Mouse (Mus musculus) heart, embryonic 16.5 days (tissue): ENCODE measurements around the gene Pgk1. TPM values are rescaled to one million over a fixed set of nuclear protein-coding genes. Genes with fewer than 3 reads are reported as not detected.

Experiments
- ATAC-seq: fragments of 200-750 bp; cut with Nextera tagmentation; replicated peaks from 2 replicates; pipeline ENCODE4 v1.8.0; 2017; ENCODE audit warnings: moderate number of reproducible peaks; ENCODE audit not compliant: insufficient read depth, low FRiP score; ENCODE audit errors: extremely low read depth
- H3K27ac ChIP-seq: fragments of 300-500 bp; sonication (generic); 2 replicates; pipeline ENCODE4 v1.5.1; 2014; ENCODE audit warnings: mild to moderate bottlenecking, low read length, control low read depth, moderate library complexity
- H3K27me3 ChIP-seq: fragments of 300-500 bp; sonication (generic); 2 replicates; pipeline ENCODE4 v1.6.1; 2014; ENCODE audit warnings: low read length, mixed read lengths; ENCODE audit not compliant: control insufficient read depth, insufficient read depth
- H3K36me3 ChIP-seq: fragments of 300-500 bp; sonication (generic); 2 replicates; pipeline ENCODE4 v1.6.1; 2014; ENCODE audit not compliant: control insufficient read depth, insufficient read depth
- H3K4me1 ChIP-seq: fragments of 300-500 bp; sonication (generic); 2 replicates; pipeline ENCODE4 v1.6.1; 2014; ENCODE audit warnings: low read length, mixed read lengths; ENCODE audit not compliant: control insufficient read depth, insufficient read depth
- H3K4me2 ChIP-seq: fragments of 300-500 bp; sonication (generic); 2 replicates; pipeline ENCODE4 v1.6.1; 2014; ENCODE audit warnings: low read depth, mild to moderate bottlenecking, control low read depth, low read length
- H3K4me3 ChIP-seq: fragments of 300-500 bp; sonication (generic); 2 replicates; pipeline ENCODE4 v1.5.1; 2014; ENCODE audit warnings: mild to moderate bottlenecking, control low read depth, low read length
- H3K9ac ChIP-seq: fragments of 300-500 bp; sonication (generic); 2 replicates; pipeline ENCODE4 v1.6.1; 2014; ENCODE audit warnings: low read length, control low read depth
- H3K9me3 ChIP-seq: fragments of 300-500 bp; sonication (generic); replicated peaks from 2 replicates; pipeline ENCODE4 v1.6.1; 2016; ENCODE audit warnings: low read length; ENCODE audit not compliant: control insufficient read depth
- WGBS: fragments of 180-500 bp; shearing (Covaris S2); extraction: QIAGEN DNeasy Blood & Tissue Kit; methylation state at CpG from one replicate; pipeline ENCODE4 v1.1.7; 2014; 5-methylcytosine and 5-hydroxymethylcytosine counted together
- polyA plus RNA-seq: library from polyadenylated mRNA; unstranded; fragments of >200 nt; fragmentation: Nextera tagmentation; extraction: Ambion mirVana; gene quantifications from 2 replicates; pipeline ENCODE4 v1.2.1, GENCODE M21; 2015

Gene Pgk1
- polyA plus RNA-seq, 1 experiment from 2014 or later, result 585 TPM

DNA sequence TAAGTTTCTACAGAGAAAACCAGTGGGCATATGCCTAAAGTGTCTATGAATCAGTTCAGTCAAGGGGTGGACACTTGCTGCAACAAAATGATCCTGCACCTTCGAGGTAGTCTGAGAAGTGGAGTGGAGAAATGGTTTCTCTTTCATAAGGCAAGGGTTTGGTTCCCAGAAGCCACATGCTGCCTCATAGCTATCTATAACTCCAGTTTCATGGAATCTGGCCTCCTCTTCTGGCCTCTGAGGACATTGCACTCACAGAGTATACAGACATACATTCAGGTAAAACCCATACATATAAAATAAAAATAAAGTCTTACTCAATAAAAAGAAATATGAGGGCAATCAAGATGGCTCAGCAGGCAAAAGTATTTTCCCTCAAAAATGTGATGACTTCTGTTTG, 21.8 kb upstream of the Pgk1 start:
- no peak overlapping the region for H3K4me2 ChIP-seq
- H3K4me1 ChIP-seq, result no peaks in the 10 kb centered on the region
- H3K27ac ChIP-seq, result no peak overlapping the region
- no peak overlapping the region for H3K4me3 ChIP-seq
- H3K36me3 ChIP-seq, result no peaks in the 10 kb centered on the region
- no peak overlapping the region for H3K9ac ChIP-seq
- WGBS, result 83% methylated on average over 1 of the region's 1 CpGs
- H3K27me3 ChIP-seq, result no peaks in the 10 kb centered on the region
- no peaks in the 10 kb centered on the region for H3K9me3 ChIP-seq
- ATAC-seq, result no peak

DNA sequence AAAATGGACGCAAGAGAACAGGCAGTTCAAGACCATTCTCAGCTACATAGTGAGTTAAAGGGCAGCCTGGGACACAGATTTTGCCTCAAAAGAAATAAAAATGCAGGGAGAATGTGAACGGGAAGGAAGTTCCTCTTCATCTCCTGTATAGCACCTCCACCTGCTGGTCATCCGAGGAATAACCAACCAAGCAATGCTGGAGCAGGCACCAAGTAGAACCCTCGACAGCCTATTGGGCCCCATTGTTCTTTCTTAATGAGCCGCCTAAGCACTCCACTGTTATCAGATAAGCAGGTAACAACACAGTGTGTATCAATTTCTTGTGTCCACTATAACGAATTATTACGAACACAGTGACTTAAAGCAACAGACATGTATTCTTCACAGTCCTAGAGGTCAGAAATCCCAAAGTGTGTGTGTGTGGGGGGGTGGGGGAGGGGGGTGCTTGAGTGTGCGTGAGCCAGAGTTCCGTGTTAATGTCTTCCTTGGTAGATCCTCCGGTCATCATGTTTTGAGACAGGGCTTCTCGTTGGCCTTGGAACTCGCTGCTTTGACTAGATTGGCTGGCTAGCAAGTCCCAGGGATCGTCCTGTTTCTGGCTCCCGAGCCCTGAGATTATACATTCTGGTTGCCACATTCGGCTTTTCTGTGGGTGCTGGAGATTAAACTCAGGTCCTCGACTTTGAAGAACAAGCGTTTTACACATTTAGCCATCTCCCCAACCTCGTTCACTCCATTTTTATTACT, 15.6 kb upstream of the Pgk1 start:
- H3K4me2 ChIP-seq, result peak overlapping the region; percentile 63

DNA sequence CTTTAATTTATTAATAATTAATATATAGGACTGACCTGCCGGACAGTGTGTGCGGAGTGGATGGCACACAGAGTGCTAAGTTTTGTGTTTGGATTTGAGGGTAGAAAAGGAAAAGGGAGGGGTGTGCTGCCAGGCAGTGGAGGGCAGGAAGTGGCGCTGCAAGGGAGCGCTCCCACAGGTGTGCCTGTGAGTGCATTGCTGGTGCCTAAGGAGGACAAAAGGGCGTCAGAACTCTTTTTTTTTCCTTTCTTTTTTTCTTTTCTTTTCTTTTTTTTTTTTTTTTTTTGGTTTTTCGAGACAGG, 15.1 kb upstream of the Pgk1 start:
- no peak; the same call in 1 of the 2 replicates for ATAC-seq
- H3K4me2 ChIP-seq, result peak overlapping the region; percentile 63
- no peaks in the 10 kb centered on the region for H3K9me3 ChIP-seq
- WGBS, result 48% methylated on average over 4 of the region's 6 CpGs
- H3K27ac ChIP-seq, result no peak overlapping the region
- H3K4me3 ChIP-seq, result peak overlapping the region; percentile 45
- H3K27me3 ChIP-seq, result no peaks in the 10 kb centered on the region
- H3K9ac ChIP-seq, result peak overlapping the region; percentile 54
- no peaks in the 10 kb centered on the region for H3K36me3 ChIP-seq
- H3K4me1 ChIP-seq, result no peaks in the 10 kb centered on the region

More for the DNA sequence above, 15.6 kb upstream of the Pgk1 start:
- no peak overlapping the region; the same call in 1 of the 2 replicates for H3K27ac ChIP-seq
- ATAC-seq, result peak; percentile 55; the same call in 1 of the 2 replicates
- H3K9ac ChIP-seq, result peak overlapping the region; percentile 54
- no peaks in the 10 kb centered on the region for H3K9me3 ChIP-seq
- H3K4me3 ChIP-seq, result peak overlapping the region; percentile 45
- WGBS, result 19% methylated on average over 18 of the region's 18 CpGs
- H3K36me3 ChIP-seq, result no peaks in the 10 kb centered on the region
- H3K4me1 ChIP-seq, result no peaks in the 10 kb centered on the region
- no peaks in the 10 kb centered on the region for H3K27me3 ChIP-seq

GRCm38 (mm10) chrX:106176331-106176730, 10.6 kb upstream of the Pgk1 start:
- ATAC-seq, result no peak
- WGBS, result 58% methylated on average over 9 of the region's 9 CpGs
- H3K27ac ChIP-seq, result no peak overlapping the region
- H3K9ac ChIP-seq, result no peak overlapping the region
- H3K4me2 ChIP-seq, result no peak overlapping the region
- H3K4me1 ChIP-seq, result no peaks in the 10 kb centered on the region
- H3K27me3 ChIP-seq, result no peaks in the 10 kb centered on the region
- H3K9me3 ChIP-seq, result no peaks in the 10 kb centered on the region
- no peaks in the 10 kb centered on the region for H3K36me3 ChIP-seq
- H3K4me3 ChIP-seq, result no peak overlapping the region

GRCm38 (mm10) chrX:106184279-106184678, 2.6 kb upstream of the Pgk1 start:
- H3K27ac ChIP-seq, result no peak overlapping the region
- no peak overlapping the region for H3K9ac ChIP-seq
- no peak overlapping the region for H3K4me2 ChIP-seq
- no peak overlapping the region for H3K4me3 ChIP-seq
- no peaks in the 10 kb centered on the region for H3K9me3 ChIP-seq
- H3K4me1 ChIP-seq, result peaks cover 8% of the 10 kb centered on the region; the same call in 1 of the 2 replicates
- WGBS, result 23% methylated on average over 4 of the region's 4 CpGs
- no peak for ATAC-seq
- no peaks in the 10 kb centered on the region for H3K27me3 ChIP-seq
- no peaks in the 10 kb centered on the region for H3K36me3 ChIP-seq

- no peaks in the 10 kb centered on the region for H3K36me3 ChIP-seq
- no peaks in the 10 kb centered on the region for H3K27me3 ChIP-seq
- H3K9ac ChIP-seq, result peak overlapping the region; percentile 34; the same call in 1 of the 2 replicates
- no peaks in the 10 kb centered on the region for H3K9me3 ChIP-seq
- H3K27ac ChIP-seq, result peak overlapping the region; percentile 95
- peak overlapping the region; percentile 52; the same call in 1 of the 2 replicates for H3K4me2 ChIP-seq
- no peak overlapping the region for H3K4me3 ChIP-seq
- 20% methylated on average over 5 of the region's 5 CpGs for WGBS
- peak; percentile 28; the same call in 1 of the 2 replicates for ATAC-seq
- H3K4me1 ChIP-seq, result peaks cover 8% of the 10 kb centered on the region; the same call in 1 of the 2 replicates
These were observed 1.2 kb upstream of the Pgk1 start for GRCm38 (mm10) chrX:106185706-106186105.

- Histone ChIP-seq H3K9ac (peak overlapping the region; percentile 79), H3K9me3 (no peaks in the 10 kb centered on the region), H3K4me1 (peaks cover 10% of the 10 kb centered on the region; the same call in 1 of the 2 replicates), H3K4me2 (peak overlapping the region; percentile 75), H3K27ac (peak overlapping the region; percentile 89), H3K36me3 (0 out of 2 replicates have a peak, but pooled peaks cover 2% of the 10 kb centered on the region), H3K27me3 (no peaks in the 10 kb centered on the region), H3K4me3 (peak overlapping the region; percentile 74)
- no peak for ATAC-seq
- 18% methylated on average over 12 of the region's 12 CpGs for WGBS
These were observed 837 bp downstream of the Pgk1 start for GRCm38 (mm10) chrX:106187737-106188136.

- Histone ChIP-seq H3K4me1 (peaks cover 10% of the 10 kb centered on the region; the same call in 1 of the 2 replicates), H3K36me3 (0 out of 2 replicates have a peak, but pooled peaks cover 2% of the 10 kb centered on the region), H3K27ac (peak overlapping the region; percentile 89), H3K9me3 (no peaks in the 10 kb centered on the region), H3K27me3 (no peaks in the 10 kb centered on the region), H3K4me2 (peak overlapping the region; percentile 75), H3K4me3 (peak overlapping the region; percentile 74), H3K9ac (peak overlapping the region; percentile 79)
- no peak for ATAC-seq
- WGBS, result 33% methylated on average over 5 of the region's 5 CpGs
These were observed 2.5 kb downstream of the Pgk1 start for GRCm38 (mm10) chrX:106189356-106189755.

DNA sequence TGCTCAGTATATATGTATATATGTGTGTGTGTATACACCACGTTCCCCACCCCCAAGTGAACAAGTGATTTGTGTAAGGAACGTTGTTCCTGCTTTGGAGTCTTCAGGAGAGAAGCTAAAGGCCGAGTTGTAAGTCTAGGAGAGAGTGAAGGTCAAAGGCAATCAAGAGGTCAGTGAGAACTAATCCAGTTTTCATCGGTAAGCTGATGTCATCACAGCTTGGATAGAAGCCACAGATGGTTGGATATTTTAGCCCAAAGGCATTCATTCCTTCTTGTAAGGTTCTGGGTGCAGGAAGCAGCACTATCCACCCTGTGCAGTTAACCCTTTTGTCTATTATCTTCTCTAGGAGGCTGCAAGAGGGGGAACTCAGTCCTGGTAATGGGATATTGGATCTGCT, 3.2 kb downstream of the Pgk1 start:
- peak overlapping the region; percentile 79 for H3K9ac ChIP-seq

More for the DNA sequence above, 3.2 kb downstream of the Pgk1 start:
- Histone ChIP-seq H3K4me3 (peak overlapping the region; percentile 74), H3K27me3 (no peaks in the 10 kb centered on the region), H3K4me1 (peaks cover 10% of the 10 kb centered on the region; the same call in 1 of the 2 replicates), H3K4me2 (peak overlapping the region; percentile 75), H3K36me3 (0 out of 2 replicates have a peak, but pooled peaks cover 4% of the 10 kb centered on the region), H3K27ac (peak overlapping the region; percentile 18; the same call in 1 of the 2 replicates), H3K9me3 (no peaks in the 10 kb centered on the region)
- 28% methylated on average over 4 of the region's 4 CpGs for WGBS
- no peak for ATAC-seq
